In genomic region chr4:126429347-126430079, GRCm38 (mm10) we compare ENCODE assay signal across 8 mouse cellular contexts. TPM values are rescaled to one million over a fixed set of nuclear protein-coding genes. Genes with fewer than 3 reads are reported as not detected.
DNase-seq lines count a peak whose midpoint lies in the region; ATAC-seq and TF ChIP-seq lines count a peak whose summit lies in the region.

Gene Ago3 (minus strand): TSS chr4:126429556.

- H3K27ac ChIP-seq in ES-E14 (ENCODE audit: insufficient read depth, low read depth, low read length, poor library complexity, severe bottlenecking), result peak within 1 kb of the TSS; percentile 73
- H3K27ac ChIP-seq in forebrain, embryonic 16.5 days (ENCODE audit: low read length), result peak within 1 kb of the TSS; percentile 80
- peak within 1 kb of the TSS; percentile 91 for H3K27ac ChIP-seq in lung, embryonic 15.5 days

- H3K27me3 ChIP-seq in forebrain, embryonic 16.5 days (replicated peaks; ENCODE audit: control insufficient read depth, insufficient read depth, low read length), result no peaks in the 10 kb centered on the region
- no peaks in the 10 kb centered on the region for H3K27me3 ChIP-seq in lung, embryonic 15.5 days

- peak within 1 kb of the TSS; percentile 89 for H3K9ac ChIP-seq in ES-E14 (ENCODE audit: insufficient read depth, low read depth, low read length, poor library complexity, severe bottlenecking)
- H3K9ac ChIP-seq in forebrain, embryonic 16.5 days (replicated peaks; ENCODE audit: low read depth, low read length), result peak within 1 kb of the TSS; percentile 82
- H3K9ac ChIP-seq in lung, embryonic 15.5 days, result peak within 1 kb of the TSS; percentile 79

- H3K4me2 ChIP-seq in forebrain, embryonic 16.5 days (ENCODE audit: low read length), result peak within 1 kb of the TSS; percentile 78
- peak within 1 kb of the TSS; percentile 90 for H3K4me2 ChIP-seq in lung, embryonic 15.5 days

- H3K9me3 ChIP-seq in ES-E14 (ENCODE audit: control insufficient read depth, insufficient read depth, low read depth, low read length), result no peaks in the 10 kb centered on the region
- H3K9me3 ChIP-seq in forebrain, embryonic 16.5 days (ENCODE audit: control insufficient read depth, low read length), result no peaks in the 10 kb centered on the region
- H3K9me3 ChIP-seq in lung, embryonic 15.5 days, result no peaks in the 10 kb centered on the region

- under 1% methylated on average over 60 of the region's 65 CpGs for WGBS in forebrain, embryonic 16.5 days
- under 1% methylated on average over 62 of the region's 65 CpGs for WGBS in lung, embryonic 15.5 days

- in situ Hi-C loops in ES-E14 (cut with MboI; ENCODE audit: low sequenced_read_pairs in 2 of 2, unreplicated experiment in 2 of 2), result no loop called here

- no peaks in the 10 kb centered on the region for H3K36me3 ChIP-seq in ES-E14 (ENCODE audit: control insufficient read depth, insufficient read depth, low read length, poor library complexity, severe bottlenecking)
- no peaks in the 10 kb centered on the region for H3K36me3 ChIP-seq in forebrain, embryonic 16.5 days (ENCODE audit: control insufficient read depth, insufficient read depth)
- no peaks in the 10 kb centered on the region for H3K36me3 ChIP-seq in lung, embryonic 15.5 days

- peak; percentile 97 for ATAC-seq in forebrain, embryonic 16.5 days
- peak; percentile 97 for ATAC-seq in lung, embryonic 15.5 days (ENCODE audit: borderline replicate concordance, extremely low read depth, low FRiP score, low TSS enrichment)

- peak; percentile 80 for DNase-seq in ES-E14 (ENCODE audit: low read depth, low spot score)
- peak; percentile 92 for DNase-seq in cerebellum, adult 11-12 months
- peak; percentile 96 for DNase-seq in heart, postnatal 4 days
- DNase-seq in layer of hippocampus, adult 8-10 months (ENCODE audit: low spot score in 2 of 2), result peak; percentile 88 to 91
- peak; percentile 91 for DNase-seq in ovary, adult 18-20 months (ENCODE audit: low spot score)
- peak; percentile 88 for DNase-seq in thymus, postnatal 0 days (ENCODE audit: low spot score)

- H3K4me3 ChIP-seq in ES-E14 (ENCODE audit: insufficient read depth in 1 of 2, low read depth in 1 of 2, low read length in 2 of 2, poor library complexity in 1 of 2, severe bottlenecking in 1 of 2), result peak within 1 kb of the TSS; percentile 84 to 93
- H3K4me3 ChIP-seq in forebrain, embryonic 16.5 days (replicated peaks; ENCODE audit: low read length), result peak within 1 kb of the TSS; percentile 89
- H3K4me3 ChIP-seq in lung, embryonic 15.5 days, result peak within 1 kb of the TSS; percentile 69

- peaks cover 0 to 2% of the 10 kb centered on the region in 2 experiments; a peak in 1 of 4 replicates for H3K4me1 ChIP-seq in ES-E14 (ENCODE audit: control insufficient read depth in 2 of 2, insufficient read depth in 2 of 2, low read length in 2 of 2, poor library complexity in 1 of 2)
- peaks cover 12% of the 10 kb centered on the region for H3K4me1 ChIP-seq in forebrain, embryonic 16.5 days (replicated peaks; ENCODE audit: control insufficient read depth, insufficient read depth, low read length)
- peaks cover 9% of the 10 kb centered on the region for H3K4me1 ChIP-seq in lung, embryonic 15.5 days

TF ChIP-seq in ES-E14, 5 proteins besides CTCF, POLR2A, EP300 and RAD21:
- no peak for TF ChIP-seq ZNF384 (IDR thresholded peaks at IDR 0.05; ENCODE audit: low read depth, low read length)
- peak; percentile 54 for TF ChIP-seq MAFK (IDR thresholded peaks at IDR 0.05; ENCODE audit: insufficient read depth, low read depth, low read length)

RNA-seq across cellular contexts. Expression of gene Ago3, which starts in this region (rescaled TPM):
- 17.6 and 17.8 TPM in 2 replicates for total RNA-seq in ES-E14 (2012; rRNA removed)
- 16.1 and 18.7 TPM in 2 replicates for polyA plus RNA-seq in forebrain, embryonic 16.5 days (2015; fragmentation: Nextera tagmentation; extraction: Ambion mirVana)
- 10 to 100 TPM; 13.2 to 14.2 TPM for total RNA-seq in heart, postnatal 4 days (2021)
- 10 to 100 TPM; 29.2 to 44.5 (median 37.1) TPM for total RNA-seq in layer of hippocampus, adult 8-10 months (2022)
- polyA plus RNA-seq in lung, embryonic 15.5 days (2015; fragmentation: Nextera tagmentation; extraction: Ambion mirVana), result 12.3 and 16.2 TPM in 2 replicates
- polyA plus RNA-seq in thymus, postnatal 0 days (2015; fragmentation: Nextera tagmentation; extraction: Ambion mirVana), result 11.1 and 13.6 TPM in 2 replicates

Comparison
In these comparisons a context has a peak if more than half of its experiments do, and no peak if none do; other contexts are left out.
1. Peak in every context shown above with its lines: DNase-seq, ATAC-seq, H3K4me3 ChIP-seq and H3K27ac ChIP-seq.